Mouse (Mus musculus): ENCODE results near the gene Chst3. TPM values are rescaled to one million over a fixed set of nuclear protein-coding genes. Genes with fewer than 3 reads are reported as not detected.
"Not testable (repeated sequence)": the region's sequence is repeated elsewhere in the genome, so short reads cannot be mapped to it uniquely, and the experiment has no call there.

Chst3 gene
- polyA plus RNA-seq, 1 experiment from 2014 or later, result 1.3 TPM

DNA sequence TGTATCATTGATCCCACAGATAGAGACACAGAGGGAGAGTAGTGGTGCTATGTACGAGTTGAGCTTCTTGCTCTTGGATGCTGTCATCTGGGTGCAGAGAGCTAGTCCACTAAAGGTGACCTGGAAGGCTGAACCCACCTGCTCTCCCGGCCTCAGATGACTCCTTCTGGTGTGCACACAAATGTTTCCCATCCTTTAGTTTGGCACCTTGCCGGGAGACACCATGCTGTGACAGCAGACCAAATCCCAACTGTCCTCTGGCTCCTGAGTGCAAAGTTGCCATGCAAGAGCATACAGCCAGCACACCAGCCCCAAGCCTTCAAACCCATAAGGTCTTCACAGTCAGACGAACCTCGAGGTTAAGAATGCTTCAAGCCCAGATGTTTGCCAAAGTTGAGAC lies 22.1 kb downstream of the Chst3 start:
- Histone ChIP-seq H3K27ac (replicated peaks; ENCODE audit: low read depth, low read length) (no peak overlapping the region), H3K4me2 (ENCODE audit: low read depth, low read length) (no peak overlapping the region), H3K9ac (ENCODE audit: low read depth, low read length) (no peak overlapping the region), H3K4me3 (ENCODE audit: low read depth, low read length) (no peak overlapping the region), H3K4me1 (ENCODE audit: control insufficient read depth, insufficient read depth, low read length) (peaks cover 32% of the 10 kb centered on the region), H3K9me3 (ENCODE audit: control insufficient read depth, low read length) (no peaks in the 10 kb centered on the region), H3K36me3 (ENCODE audit: control insufficient read depth, insufficient read depth, low read length) (no peaks in the 10 kb centered on the region), H3K27me3 (replicated peaks; ENCODE audit: control insufficient read depth, insufficient read depth, low read length) (no peaks in the 10 kb centered on the region)
- 62% methylated on average over 5 of the region's 5 CpGs for WGBS
- ATAC-seq (ENCODE audit: low read depth), result no peak
- DNase-seq (ENCODE audit: low spot score), result no peak

DNA sequence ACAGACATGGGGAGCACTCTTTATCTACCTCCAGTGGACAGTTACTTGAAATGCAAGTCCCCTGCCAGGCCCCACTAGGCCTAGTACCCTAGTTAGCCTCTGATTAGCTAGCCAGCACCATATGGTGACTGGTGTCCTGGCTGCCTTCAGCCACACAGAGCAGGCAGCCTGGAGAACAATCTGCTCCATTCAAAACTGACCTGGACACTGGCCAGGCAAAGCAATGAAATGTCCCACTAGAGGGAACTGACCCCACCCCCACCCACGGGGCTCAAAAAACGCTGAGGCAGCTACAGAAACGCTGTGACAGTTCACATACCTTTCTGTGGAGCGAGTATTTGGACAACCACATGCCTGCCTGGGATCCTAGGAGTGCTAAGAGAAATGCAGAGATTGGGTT lies 24.0 kb downstream of the Chst3 start:
- DNase-seq (ENCODE audit: low spot score) (peak; percentile 76), ATAC-seq (ENCODE audit: low read depth) (no peak)
- Histone ChIP-seq H3K36me3 (ENCODE audit: control insufficient read depth, insufficient read depth, low read length) (no peaks in the 10 kb centered on the region), H3K9ac (ENCODE audit: low read depth, low read length) (no peak overlapping the region), H3K4me2 (ENCODE audit: low read depth, low read length) (no peak overlapping the region), H3K4me3 (ENCODE audit: low read depth, low read length) (no peak overlapping the region), H3K27me3 (replicated peaks; ENCODE audit: control insufficient read depth, insufficient read depth, low read length) (no peaks in the 10 kb centered on the region), H3K4me1 (ENCODE audit: control insufficient read depth, insufficient read depth, low read length) (peaks cover 32% of the 10 kb centered on the region), H3K9me3 (ENCODE audit: control insufficient read depth, low read length) (no peaks in the 10 kb centered on the region), H3K27ac (replicated peaks; ENCODE audit: low read depth, low read length) (peak overlapping the region; percentile 65; the same call in 1 of the 2 replicates)
- 7% methylated on average over 4 of the region's 4 CpGs for WGBS

DNA sequence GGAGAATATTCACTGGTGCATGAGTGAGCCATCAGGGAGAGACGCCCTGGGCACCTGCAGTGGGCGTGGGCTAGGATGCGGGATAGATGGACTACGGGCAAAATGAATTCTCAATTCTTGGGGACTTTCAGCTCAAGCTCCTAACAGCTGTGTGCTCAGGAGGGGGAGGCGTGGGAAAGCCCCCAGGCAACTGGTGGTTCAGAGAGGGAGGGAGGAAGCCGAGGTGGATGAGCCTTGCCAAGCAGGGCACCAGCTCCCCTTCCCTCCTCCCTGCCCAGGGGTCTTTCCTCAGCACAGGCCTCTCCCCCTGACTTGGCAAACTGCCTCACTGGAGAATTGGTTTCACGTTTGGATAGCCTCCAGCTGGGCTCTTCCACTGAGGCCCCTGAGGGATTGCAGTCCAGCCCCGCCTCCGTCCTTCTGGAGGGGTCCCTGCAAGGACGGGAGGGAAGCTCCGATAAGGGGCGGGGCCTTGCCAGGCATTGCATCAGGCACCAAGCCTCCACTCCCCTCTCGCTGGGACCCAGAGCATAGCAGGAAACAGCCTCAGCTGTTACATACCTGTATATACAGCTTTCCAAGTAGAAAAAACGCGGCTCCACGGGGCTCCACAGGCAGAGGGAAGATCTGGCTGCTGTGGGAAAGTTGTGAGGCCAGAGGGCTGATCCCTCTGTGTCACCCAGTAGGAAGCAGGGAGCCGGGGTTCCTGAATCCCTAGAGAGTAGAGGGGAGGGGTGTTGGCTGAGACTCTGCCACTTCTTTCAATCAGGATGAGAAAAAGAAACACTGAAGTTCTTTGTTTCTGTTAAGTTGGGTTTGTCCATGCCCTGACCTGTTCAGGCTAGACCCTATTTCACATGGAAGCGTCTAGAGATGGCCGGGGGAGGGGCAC lies 25.3 kb downstream of the Chst3 start:
- peak; percentile 93 for ATAC-seq (ENCODE audit: low read depth)
- Histone ChIP-seq H3K4me1 (ENCODE audit: control insufficient read depth, insufficient read depth, low read length) (peaks cover 32% of the 10 kb centered on the region), H3K9me3 (ENCODE audit: control insufficient read depth, low read length) (no peaks in the 10 kb centered on the region), H3K36me3 (ENCODE audit: control insufficient read depth, insufficient read depth, low read length) (no peaks in the 10 kb centered on the region), H3K4me3 (ENCODE audit: low read depth, low read length) (0 out of 2 replicates have a peak overlapping the region, but pooled peaks have one; percentile 0), H3K9ac (ENCODE audit: low read depth, low read length) (peak overlapping the region; percentile 3; the same call in 1 of the 2 replicates), H3K4me2 (ENCODE audit: low read depth, low read length) (peak overlapping the region; percentile 39), H3K27me3 (replicated peaks; ENCODE audit: control insufficient read depth, insufficient read depth, low read length) (no peaks in the 10 kb centered on the region), H3K27ac (replicated peaks; ENCODE audit: low read depth, low read length) (peak overlapping the region; percentile 65)
- 6% methylated on average over 15 of the region's 19 CpGs for WGBS
- DNase-seq (ENCODE audit: low spot score), result peak; percentile 96

DNA sequence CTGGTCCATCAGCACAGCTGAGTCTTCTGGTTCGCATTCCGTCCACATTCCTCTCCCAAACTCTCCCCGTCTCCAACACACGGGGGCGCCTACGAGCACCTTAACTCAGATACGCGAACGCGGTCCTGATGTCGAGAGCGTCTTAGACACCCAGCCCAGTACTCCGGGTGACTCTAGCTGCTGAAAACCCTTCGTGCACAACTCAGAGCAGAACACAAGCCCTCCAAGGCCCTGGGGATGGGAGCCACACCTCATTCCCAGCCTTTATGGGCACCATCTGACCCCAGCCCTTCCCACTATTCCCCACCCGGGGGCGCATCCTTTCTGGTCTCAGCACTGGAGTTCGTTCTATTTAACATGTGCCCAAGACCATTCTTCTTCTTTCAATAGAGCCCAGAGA lies 27.3 kb downstream of the Chst3 start:
- WGBS, result under 1% methylated on average over 17 of the region's 17 CpGs
- H3K36me3 ChIP-seq (ENCODE audit: control insufficient read depth, insufficient read depth, low read length), result 0 out of 2 replicates have a peak, but pooled peaks cover under 1% of the 10 kb centered on the region
- H3K4me3 ChIP-seq (ENCODE audit: low read depth, low read length), result peak overlapping the region; percentile 18
- H3K4me2 ChIP-seq (ENCODE audit: low read depth, low read length), result peak overlapping the region; percentile 55
- DNase-seq (ENCODE audit: low spot score) (peak; percentile 87), ATAC-seq (ENCODE audit: low read depth) (peak; percentile 22)
- H3K9me3 ChIP-seq (ENCODE audit: control insufficient read depth, low read length), result no peaks in the 10 kb centered on the region
- no peaks in the 10 kb centered on the region for H3K27me3 ChIP-seq (replicated peaks; ENCODE audit: control insufficient read depth, insufficient read depth, low read length)
- peaks cover 25% of the 10 kb centered on the region for H3K4me1 ChIP-seq (ENCODE audit: control insufficient read depth, insufficient read depth, low read length)
- peak overlapping the region; percentile 20; the same call in 1 of the 2 replicates for H3K9ac ChIP-seq (ENCODE audit: low read depth, low read length)
- no peak overlapping the region for H3K27ac ChIP-seq (replicated peaks; ENCODE audit: low read depth, low read length)

DNA sequence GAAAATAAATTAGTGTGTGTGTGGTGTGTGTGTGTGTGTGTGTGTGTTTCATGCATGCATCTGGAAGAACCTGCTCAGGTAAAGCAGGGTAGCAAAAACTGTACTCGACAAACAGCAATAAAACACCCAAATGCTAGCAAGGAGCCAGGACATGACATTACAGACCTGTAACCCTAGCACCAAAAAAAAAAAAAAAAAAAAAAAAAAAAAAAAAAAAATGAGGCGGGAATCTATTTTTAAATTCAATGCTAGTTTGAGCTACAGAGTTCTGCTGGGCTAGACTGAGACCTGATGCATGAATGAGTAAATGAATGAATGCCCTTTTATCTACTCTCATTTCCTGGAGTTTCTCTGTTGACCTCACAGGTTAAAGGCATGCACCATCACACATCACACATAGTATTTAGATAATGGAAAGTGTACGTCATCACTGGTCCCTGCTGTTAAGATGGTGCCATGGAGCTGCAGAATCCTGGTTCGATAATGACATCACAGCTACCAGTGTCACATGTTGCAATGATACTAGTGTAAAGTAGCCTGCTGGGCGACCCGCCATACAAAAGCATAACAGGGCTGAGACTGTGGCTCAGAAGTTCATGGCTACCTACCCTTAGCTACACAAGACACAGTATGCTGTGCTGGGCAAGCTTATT lies 29.4 kb downstream of the Chst3 start:
- Histone ChIP-seq H3K4me2 (ENCODE audit: low read depth, low read length) (no peak overlapping the region), H3K9me3 (ENCODE audit: control insufficient read depth, low read length) (no peaks in the 10 kb centered on the region), H3K27ac (replicated peaks; ENCODE audit: low read depth, low read length) (no peak overlapping the region), H3K27me3 (replicated peaks; ENCODE audit: control insufficient read depth, insufficient read depth, low read length) (no peaks in the 10 kb centered on the region), H3K36me3 (ENCODE audit: control insufficient read depth, insufficient read depth, low read length) (peaks cover 17% of the 10 kb centered on the region), H3K4me1 (ENCODE audit: control insufficient read depth, insufficient read depth, low read length) (peaks cover 16% of the 10 kb centered on the region), H3K9ac (ENCODE audit: low read depth, low read length) (no peak overlapping the region), H3K4me3 (ENCODE audit: low read depth, low read length) (no peak overlapping the region)
- no peak for DNase-seq (ENCODE audit: low spot score)
- WGBS, result 77% methylated on average over 6 of the region's 6 CpGs
- ATAC-seq (ENCODE audit: low read depth), result no peak

DNA sequence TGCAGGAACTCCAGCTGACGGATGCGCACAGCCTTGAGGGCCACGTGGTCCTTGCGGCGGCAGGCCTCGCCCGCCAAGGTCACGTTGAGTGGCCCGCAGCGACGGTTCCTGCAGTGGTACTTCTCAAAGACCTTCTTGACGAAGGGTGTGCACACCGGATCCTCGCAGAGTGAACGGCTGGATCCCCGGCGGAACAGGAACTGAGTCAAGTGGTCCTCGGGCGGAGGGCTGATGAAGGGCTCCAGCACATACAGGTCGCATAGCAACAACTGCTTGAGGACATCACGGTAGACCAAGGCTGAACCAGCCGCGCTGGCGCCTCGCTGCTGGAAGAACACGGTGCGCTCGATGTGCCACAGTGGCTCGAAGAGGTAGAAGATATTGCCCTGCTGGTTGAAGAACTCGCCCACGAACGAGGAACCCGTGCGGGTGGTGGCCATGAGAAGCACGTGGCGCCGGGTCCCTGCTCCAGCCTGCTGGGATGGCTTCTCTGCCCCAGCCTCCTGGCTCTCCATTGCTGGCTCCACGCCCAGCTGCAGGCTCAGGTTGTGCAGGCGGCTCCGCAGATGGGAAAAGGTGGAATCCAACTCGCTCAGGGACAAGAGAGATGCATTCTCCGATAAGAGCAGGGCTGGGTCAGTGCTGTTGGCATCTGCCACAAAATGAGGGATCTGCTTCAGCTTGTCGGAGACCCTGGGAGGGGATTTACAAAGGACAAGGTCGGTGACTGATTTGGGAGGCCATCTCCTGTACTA lies 32.7 kb downstream of the Chst3 start:
- no peak overlapping the region for H3K27ac ChIP-seq (replicated peaks; ENCODE audit: low read depth, low read length)
- no peak for ATAC-seq (ENCODE audit: low read depth)

DNA sequence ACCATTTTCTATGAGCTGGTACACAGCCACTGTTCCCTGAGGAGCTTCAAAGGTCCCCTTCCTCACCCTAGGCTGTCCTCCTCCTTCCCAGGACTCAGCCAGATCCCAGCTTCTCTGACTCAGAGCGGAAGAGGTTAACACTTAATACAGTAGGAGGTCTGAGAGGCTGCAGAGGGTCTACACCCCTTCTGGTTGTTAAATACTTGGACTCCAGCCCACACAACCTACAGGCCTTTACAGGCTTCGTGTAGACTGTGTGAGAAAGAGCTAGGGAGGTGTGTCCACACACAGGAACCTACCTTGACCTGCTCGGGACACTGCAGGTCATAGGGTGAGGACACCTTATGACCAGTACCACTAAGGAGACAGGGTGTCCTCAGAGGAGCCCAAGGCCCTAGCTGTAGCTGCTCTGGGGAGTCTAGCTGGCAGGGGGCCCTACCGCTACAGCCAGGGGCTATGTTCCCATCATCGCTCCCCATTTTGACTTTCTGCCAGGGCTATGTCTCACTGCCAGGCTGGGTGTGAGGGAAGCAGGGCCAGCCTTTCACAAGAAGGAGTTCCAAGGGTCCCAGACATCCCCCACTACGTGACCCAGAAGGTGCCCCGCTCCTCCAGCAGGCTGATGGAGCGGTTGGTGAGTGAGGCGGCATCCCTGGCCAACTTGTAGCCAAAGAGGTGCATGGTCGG lies 33.9 kb downstream of the Chst3 start:
- Histone ChIP-seq H3K4me2 (ENCODE audit: low read depth, low read length) (no peak overlapping the region), H3K4me1 (ENCODE audit: control insufficient read depth, insufficient read depth, low read length) (no peaks in the 10 kb centered on the region), H3K27me3 (replicated peaks; ENCODE audit: control insufficient read depth, insufficient read depth, low read length) (no peaks in the 10 kb centered on the region), H3K4me3 (ENCODE audit: low read depth, low read length) (no peak overlapping the region), H3K9ac (ENCODE audit: low read depth, low read length) (no peak overlapping the region), H3K9me3 (ENCODE audit: control insufficient read depth, low read length) (no peaks in the 10 kb centered on the region), H3K27ac (replicated peaks; ENCODE audit: low read depth, low read length) (no peak overlapping the region), H3K36me3 (ENCODE audit: control insufficient read depth, insufficient read depth, low read length) (peaks cover 17% of the 10 kb centered on the region)
- WGBS, result 76% methylated on average over 10 of the region's 10 CpGs
- ATAC-seq (ENCODE audit: low read depth) (peak; percentile 47; the same call in 1 of the 2 replicates), DNase-seq (ENCODE audit: low spot score) (no peak)

More for the DNA sequence above, 32.7 kb downstream of the Chst3 start:
- Histone ChIP-seq H3K4me1 (ENCODE audit: control insufficient read depth, insufficient read depth, low read length) (no peaks in the 10 kb centered on the region), H3K4me2 (ENCODE audit: low read depth, low read length) (no peak overlapping the region), H3K36me3 (ENCODE audit: control insufficient read depth, insufficient read depth, low read length) (peaks cover 17% of the 10 kb centered on the region), H3K27me3 (replicated peaks; ENCODE audit: control insufficient read depth, insufficient read depth, low read length) (no peaks in the 10 kb centered on the region), H3K4me3 (ENCODE audit: low read depth, low read length) (no peak overlapping the region), H3K9me3 (ENCODE audit: control insufficient read depth, low read length) (no peaks in the 10 kb centered on the region), H3K9ac (ENCODE audit: low read depth, low read length) (no peak overlapping the region)
- DNase-seq (ENCODE audit: low spot score), result no peak
- WGBS, result 88% methylated on average over 44 of the region's 44 CpGs

DNA sequence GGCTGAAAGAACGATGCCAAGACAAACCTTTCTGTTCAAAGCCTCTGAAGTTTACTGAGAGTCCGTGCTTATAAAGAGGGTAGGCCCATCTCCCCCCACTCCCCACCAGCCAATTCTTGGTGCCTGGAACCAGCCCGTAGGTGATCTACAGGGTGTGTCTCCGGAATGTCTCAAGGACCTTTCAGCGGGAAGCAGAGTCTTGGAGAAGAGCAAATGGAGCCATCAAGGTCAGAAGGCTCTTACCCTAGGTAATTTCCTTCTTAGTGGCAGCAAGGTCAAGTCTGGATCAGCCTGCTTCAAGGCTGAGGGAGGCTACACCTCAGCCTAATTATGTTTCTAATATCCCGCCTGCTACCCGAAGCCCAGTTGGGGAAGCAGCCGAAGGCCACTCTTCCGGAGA lies 43.8 kb downstream of the Chst3 start:
- not testable (repeated sequence) for H3K9me3 ChIP-seq (ENCODE audit: control insufficient read depth, low read length); H3K4me1 ChIP-seq (ENCODE audit: control insufficient read depth, insufficient read depth, low read length); H3K27me3 ChIP-seq (replicated peaks; ENCODE audit: control insufficient read depth, insufficient read depth, low read length); H3K27ac ChIP-seq (replicated peaks; ENCODE audit: low read depth, low read length); ATAC-seq (ENCODE audit: low read depth); H3K36me3 ChIP-seq (ENCODE audit: control insufficient read depth, insufficient read depth, low read length); H3K4me2 ChIP-seq (ENCODE audit: low read depth, low read length); H3K4me3 ChIP-seq (ENCODE audit: low read depth, low read length); H3K9ac ChIP-seq (ENCODE audit: low read depth, low read length); DNase-seq (ENCODE audit: low spot score)
- WGBS, result 79% methylated on average over 9 of the region's 9 CpGs
